Mouse (Mus musculus): ENCODE measurements around the gene Man2a1. TPM values are rescaled to one million over a fixed set of nuclear protein-coding genes. Genes with fewer than 3 reads are reported as not detected.

Man2a1 gene
- polyA plus RNA-seq, 1 experiment: 28.4 TPM

GRCm38 (mm10) chr17:64772611-64773010 is 172.1 kb downstream of the Man2a1 start:
- TF ChIP-seq CTCF (IDR thresholded peaks at IDR 0.05; ENCODE audit: control insufficient read depth, insufficient read depth, insufficient replicate concordance, low read depth, low read length) (no peak), POLR2A (IDR thresholded peaks at IDR 0.05; ENCODE audit: control insufficient read depth, low read depth, low read length) (no peak)
- no peaks in the 10 kb centered on the region for H3K4me1 ChIP-seq (ENCODE audit: control insufficient read depth, insufficient read depth, low read length)
- no peak overlapping the region for H3K4me3 ChIP-seq (ENCODE audit: control insufficient read depth, low read depth, low read length)
- H3K36me3 ChIP-seq (ENCODE audit: control insufficient read depth, insufficient read depth, low read length): no peaks in the 10 kb centered on the region
- H3K27ac ChIP-seq (ENCODE audit: control insufficient read depth, insufficient read depth, low read depth, low read length): no peak overlapping the region
- H3K27me3 ChIP-seq (ENCODE audit: control insufficient read depth, insufficient read depth, low read length): no peaks in the 10 kb centered on the region

GRCm38 (mm10) chr17:64774218-64774617 is 173.7 kb downstream of the Man2a1 start:
- H3K27ac ChIP-seq (ENCODE audit: control insufficient read depth, insufficient read depth, low read depth, low read length): no peak overlapping the region
- no peak overlapping the region for H3K4me3 ChIP-seq (ENCODE audit: control insufficient read depth, low read depth, low read length)
- H3K36me3 ChIP-seq (ENCODE audit: control insufficient read depth, insufficient read depth, low read length): no peaks in the 10 kb centered on the region
- no peak for TF ChIP-seq CTCF (IDR thresholded peaks at IDR 0.05; ENCODE audit: control insufficient read depth, insufficient read depth, insufficient replicate concordance, low read depth, low read length)
- TF ChIP-seq POLR2A (IDR thresholded peaks at IDR 0.05; ENCODE audit: control insufficient read depth, low read depth, low read length): no peak
- H3K4me1 ChIP-seq (ENCODE audit: control insufficient read depth, insufficient read depth, low read length): no peaks in the 10 kb centered on the region
- H3K27me3 ChIP-seq (ENCODE audit: control insufficient read depth, insufficient read depth, low read length): no peaks in the 10 kb centered on the region

DNA sequence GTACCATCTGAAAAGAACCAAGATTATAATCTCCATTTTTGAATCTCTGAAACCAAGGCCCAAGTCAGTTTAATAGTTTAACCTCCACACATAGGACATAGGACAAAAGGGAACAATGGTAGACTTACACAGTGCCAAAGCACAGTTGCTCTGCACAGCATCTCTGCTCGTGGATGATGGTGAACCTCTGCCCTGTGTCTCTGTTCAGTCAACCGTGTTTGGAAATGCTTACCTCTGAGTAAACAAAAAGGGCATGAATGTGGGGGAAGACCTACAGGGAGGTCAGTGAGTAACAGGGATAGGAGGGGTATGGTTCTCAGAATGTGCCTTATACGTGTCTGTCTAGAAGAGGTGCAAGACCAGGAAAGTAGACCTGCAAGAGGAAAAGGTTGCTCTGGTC is 177.8 kb downstream of the Man2a1 start:
- no peak for TF ChIP-seq POLR2A (IDR thresholded peaks at IDR 0.05; ENCODE audit: control insufficient read depth, low read depth, low read length)
- TF ChIP-seq CTCF (IDR thresholded peaks at IDR 0.05; ENCODE audit: control insufficient read depth, insufficient read depth, insufficient replicate concordance, low read depth, low read length): no peak
- no peak overlapping the region for H3K4me3 ChIP-seq (ENCODE audit: control insufficient read depth, low read depth, low read length)
- H3K27me3 ChIP-seq (ENCODE audit: control insufficient read depth, insufficient read depth, low read length): no peaks in the 10 kb centered on the region
- no peak overlapping the region for H3K27ac ChIP-seq (ENCODE audit: control insufficient read depth, insufficient read depth, low read depth, low read length)
- no peaks in the 10 kb centered on the region for H3K4me1 ChIP-seq (ENCODE audit: control insufficient read depth, insufficient read depth, low read length)
- no peaks in the 10 kb centered on the region for H3K36me3 ChIP-seq (ENCODE audit: control insufficient read depth, insufficient read depth, low read length)

GRCm38 (mm10) chr17:64778756-64779155 is 178.2 kb downstream of the Man2a1 start:
- no peaks in the 10 kb centered on the region for H3K4me1 ChIP-seq (ENCODE audit: control insufficient read depth, insufficient read depth, low read length)
- H3K27me3 ChIP-seq (ENCODE audit: control insufficient read depth, insufficient read depth, low read length): no peaks in the 10 kb centered on the region
- TF ChIP-seq POLR2A (IDR thresholded peaks at IDR 0.05; ENCODE audit: control insufficient read depth, low read depth, low read length) (no peak), CTCF (IDR thresholded peaks at IDR 0.05; ENCODE audit: control insufficient read depth, insufficient read depth, insufficient replicate concordance, low read depth, low read length) (no peak)
- H3K27ac ChIP-seq (ENCODE audit: control insufficient read depth, insufficient read depth, low read depth, low read length): no peak overlapping the region
- H3K4me3 ChIP-seq (ENCODE audit: control insufficient read depth, low read depth, low read length): no peak overlapping the region
- no peaks in the 10 kb centered on the region for H3K36me3 ChIP-seq (ENCODE audit: control insufficient read depth, insufficient read depth, low read length)

- TF ChIP-seq CTCF (IDR thresholded peaks at IDR 0.05; ENCODE audit: control insufficient read depth, insufficient read depth, insufficient replicate concordance, low read depth, low read length) (no peak), POLR2A (IDR thresholded peaks at IDR 0.05; ENCODE audit: control insufficient read depth, low read depth, low read length) (no peak)
- Histone ChIP-seq H3K4me1 (ENCODE audit: control insufficient read depth, insufficient read depth, low read length) (no peaks in the 10 kb centered on the region), H3K27ac (ENCODE audit: control insufficient read depth, insufficient read depth, low read depth, low read length) (no peak overlapping the region), H3K27me3 (ENCODE audit: control insufficient read depth, insufficient read depth, low read length) (no peaks in the 10 kb centered on the region), H3K4me3 (ENCODE audit: control insufficient read depth, low read depth, low read length) (no peak overlapping the region), H3K36me3 (ENCODE audit: control insufficient read depth, insufficient read depth, low read length) (no peaks in the 10 kb centered on the region)
Observed at GRCm38 (mm10) chr17:64780753-64781490, 180.4 kb downstream of the Man2a1 start.

DNA sequence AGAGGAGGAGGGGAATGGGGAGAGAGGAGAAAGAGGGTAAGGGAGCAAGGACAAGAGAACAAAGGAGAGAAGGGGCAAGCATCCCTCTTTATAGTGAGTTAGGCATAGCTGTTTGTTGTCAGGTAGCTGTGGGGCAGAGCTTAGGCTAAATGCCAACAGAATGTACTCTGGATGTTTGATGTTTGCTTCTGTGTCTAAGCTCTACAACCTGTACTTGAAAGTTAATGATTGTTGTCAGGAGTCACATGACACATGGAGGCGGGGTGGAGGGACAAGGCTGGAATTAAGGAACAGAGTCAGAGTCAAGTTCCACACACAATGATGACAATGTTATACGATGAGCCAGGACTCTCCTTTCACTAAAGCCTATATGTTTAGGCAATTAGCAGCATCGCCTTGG is 181.8 kb downstream of the Man2a1 start:
- no peaks in the 10 kb centered on the region for H3K4me1 ChIP-seq (ENCODE audit: control insufficient read depth, insufficient read depth, low read length)
- no peak for TF ChIP-seq CTCF (IDR thresholded peaks at IDR 0.05; ENCODE audit: control insufficient read depth, insufficient read depth, insufficient replicate concordance, low read depth, low read length)
- no peak for TF ChIP-seq POLR2A (IDR thresholded peaks at IDR 0.05; ENCODE audit: control insufficient read depth, low read depth, low read length)
- no peaks in the 10 kb centered on the region for H3K27me3 ChIP-seq (ENCODE audit: control insufficient read depth, insufficient read depth, low read length)
- no peak overlapping the region for H3K27ac ChIP-seq (ENCODE audit: control insufficient read depth, insufficient read depth, low read depth, low read length)
- H3K4me3 ChIP-seq (ENCODE audit: control insufficient read depth, low read depth, low read length): no peak overlapping the region
- H3K36me3 ChIP-seq (ENCODE audit: control insufficient read depth, insufficient read depth, low read length): no peaks in the 10 kb centered on the region

- no peak overlapping the region for H3K4me3 ChIP-seq (ENCODE audit: control insufficient read depth, low read depth, low read length)
- H3K27me3 ChIP-seq (ENCODE audit: control insufficient read depth, insufficient read depth, low read length): no peaks in the 10 kb centered on the region
- no peaks in the 10 kb centered on the region for H3K36me3 ChIP-seq (ENCODE audit: control insufficient read depth, insufficient read depth, low read length)
- no peak for TF ChIP-seq CTCF (IDR thresholded peaks at IDR 0.05; ENCODE audit: control insufficient read depth, insufficient read depth, insufficient replicate concordance, low read depth, low read length)
- H3K27ac ChIP-seq (ENCODE audit: control insufficient read depth, insufficient read depth, low read depth, low read length): no peak overlapping the region
- no peaks in the 10 kb centered on the region for H3K4me1 ChIP-seq (ENCODE audit: control insufficient read depth, insufficient read depth, low read length)
Observed at GRCm38 (mm10) chr17:64785961-64786360, 185.4 kb downstream of the Man2a1 start.

All from testis, adult 2 months (tissue).